Mouse (Mus musculus): ENCODE data around the gene Hsd17b14. TPM values are rescaled to one million over a fixed set of nuclear protein-coding genes. Genes with fewer than 3 reads are reported as not detected.
"Not testable (repeated sequence)": the region's sequence is repeated elsewhere in the genome, so short reads cannot be mapped to it uniquely, and the experiment has no call there.

Gene Hsd17b14
- total RNA-seq (2021) = not detected
- long read RNA-seq, experiment 1 = 0 reads
- long read RNA-seq, experiment 2, partial matches to known transcripts = 0 of 1 reads
- long read RNA-seq, experiment 2, other reads (novel, unspliced or antisense) = 1 of 1 reads

- Histone ChIP-seq H3K4me3 (no peak within 1 kb of the TSS), H3K27ac (no peak within 1 kb of the TSS)
- DNase-seq (ENCODE audit: low spot score in 2 of 2) = no peak
- no peak for TF ChIP-seq CTCF (conservative IDR thresholded peaks at IDR 0.05)
Measured at GRCm38 (mm10) chr7:45554744-45555143, at the start of gene Hsd17b14. Gene Hsd17b14, plus strand, starts transcription at chr7:45554893.

DNA sequence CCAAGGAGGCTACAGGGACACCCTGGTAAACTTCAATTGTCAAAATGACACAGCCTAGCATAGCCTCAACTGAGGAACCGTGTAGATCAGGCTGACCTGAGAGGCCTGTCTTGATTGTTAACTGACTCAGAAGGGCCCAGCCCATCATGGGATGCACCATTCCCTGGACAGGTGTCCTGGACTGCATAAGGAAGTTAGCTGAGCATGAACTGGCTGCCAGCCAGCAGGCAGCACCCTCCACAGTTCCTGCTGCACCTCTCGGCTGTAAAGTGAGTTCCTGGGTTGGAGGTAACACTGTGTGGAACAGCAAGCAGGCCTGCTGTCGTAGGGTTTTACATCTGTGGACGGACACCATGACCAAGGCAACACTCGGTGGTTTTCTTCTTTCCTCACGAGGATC lies 47.1 kb upstream of the Hsd17b14 start:
- no peak for TF ChIP-seq CTCF (conservative IDR thresholded peaks at IDR 0.05)
- no peak overlapping the region for H3K4me3 ChIP-seq
- DNase-seq (ENCODE audit: low spot score in 2 of 2) = no peak
- H3K27ac ChIP-seq = no peak overlapping the region

DNA sequence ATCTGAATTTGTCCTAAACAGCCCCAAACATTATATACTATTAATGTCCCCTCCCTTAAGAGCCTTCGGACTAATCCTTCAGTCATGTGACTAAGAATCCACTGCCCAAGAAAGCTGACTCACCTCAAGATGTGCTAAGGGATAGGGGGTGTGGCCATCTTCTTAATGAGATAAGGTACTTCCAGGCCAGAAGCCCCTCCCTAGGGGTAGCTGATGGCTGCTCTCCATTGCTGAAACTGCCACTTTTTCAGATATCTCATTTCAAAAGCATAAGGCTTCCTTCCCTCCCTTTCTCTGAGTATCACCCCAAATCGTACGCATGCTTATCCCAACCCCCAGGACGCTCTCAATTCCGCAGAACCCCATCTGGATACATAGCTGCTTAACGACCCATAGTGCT lies 46.1 kb upstream of the Hsd17b14 start:
- Histone ChIP-seq H3K27ac (no peak overlapping the region), H3K4me3 (no peak overlapping the region)
- DNase-seq (ENCODE audit: low spot score in 2 of 2) = no peak
- no peak for TF ChIP-seq CTCF (conservative IDR thresholded peaks at IDR 0.05)

GRCm38 (mm10) chr7:45509181-45509882 lies 45.4 kb upstream of the Hsd17b14 start:
- H3K4me3 ChIP-seq = peak overlapping the region; percentile 79
- no peak for DNase-seq (ENCODE audit: low spot score in 2 of 2)
- H3K27ac ChIP-seq = peak overlapping the region; percentile 90
- TF ChIP-seq CTCF (conservative IDR thresholded peaks at IDR 0.05) = no peak

DNA sequence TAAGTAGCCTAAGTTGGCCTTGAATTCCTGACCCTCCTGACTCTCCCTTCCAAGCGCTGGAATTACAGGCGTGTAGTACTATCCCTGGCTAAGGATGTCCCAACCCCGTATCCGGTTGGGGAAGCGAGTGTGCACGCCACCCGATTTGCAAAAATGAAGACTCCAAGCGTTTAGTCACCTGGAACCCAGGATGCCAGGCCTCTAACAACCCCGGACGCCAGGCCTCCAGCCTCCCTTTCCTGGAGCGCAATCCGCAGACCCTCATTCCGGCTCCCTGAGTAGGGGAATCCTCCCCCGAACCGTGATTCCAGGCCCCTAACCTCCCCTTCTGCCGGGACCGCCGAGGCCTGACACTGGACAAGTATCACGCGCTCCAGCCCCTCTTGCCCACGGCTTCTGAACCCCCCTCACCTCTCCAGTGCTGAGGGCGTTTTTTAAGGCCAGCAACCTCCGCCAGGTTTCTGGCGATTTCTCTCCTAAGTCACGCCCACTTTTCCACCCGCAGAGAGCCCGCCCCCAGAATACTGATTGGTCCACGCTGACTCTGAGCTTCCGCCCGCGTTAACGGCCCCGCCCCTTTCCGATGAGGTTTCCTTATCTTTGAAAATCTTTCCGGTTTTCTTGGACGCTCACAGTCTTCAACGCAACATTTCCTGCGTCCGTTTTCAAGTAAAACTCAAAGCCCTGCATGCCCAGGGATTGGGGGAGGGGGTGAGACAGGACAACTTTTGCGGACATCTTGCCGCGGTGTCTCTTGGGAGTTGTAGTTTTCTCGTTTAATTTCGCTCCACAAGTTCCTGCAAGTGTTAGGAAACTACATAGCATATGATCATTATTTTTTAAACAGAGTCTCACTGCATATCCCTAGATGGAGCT lies 44.5 kb upstream of the Hsd17b14 start, which contains the start of gene Nucb1:
Gene Nucb1 (minus strand): TSS at position 495 of the 876 bp plus-strand sequence.
- peak within 1 kb of the TSS; percentile 90 for H3K27ac ChIP-seq
- peak within 1 kb of the TSS; percentile 79 for H3K4me3 ChIP-seq
- DNase-seq (ENCODE audit: low spot score in 2 of 2) = peak; percentile 84 to 90
- no peak; the same call in 1 of the 2 replicates for TF ChIP-seq CTCF (conservative IDR thresholded peaks at IDR 0.05)

- no peak overlapping the region for H3K27ac ChIP-seq
- no peak overlapping the region for H3K4me3 ChIP-seq
- no peak for DNase-seq (ENCODE audit: low spot score in 2 of 2)
- 0 out of 2 replicates have a peak, but pooled peaks have one; percentile 6 for TF ChIP-seq CTCF (conservative IDR thresholded peaks at IDR 0.05)
Measured at GRCm38 (mm10) chr7:45514411-45514810, 40.3 kb upstream of the Hsd17b14 start.

- Histone ChIP-seq H3K4me3 (no peak overlapping the region), H3K27ac (no peak overlapping the region)
- TF ChIP-seq CTCF (conservative IDR thresholded peaks at IDR 0.05) = no peak
- no peak for DNase-seq (ENCODE audit: low spot score in 2 of 2)
Measured at GRCm38 (mm10) chr7:45515436-45515835, 39.3 kb upstream of the Hsd17b14 start.

DNA sequence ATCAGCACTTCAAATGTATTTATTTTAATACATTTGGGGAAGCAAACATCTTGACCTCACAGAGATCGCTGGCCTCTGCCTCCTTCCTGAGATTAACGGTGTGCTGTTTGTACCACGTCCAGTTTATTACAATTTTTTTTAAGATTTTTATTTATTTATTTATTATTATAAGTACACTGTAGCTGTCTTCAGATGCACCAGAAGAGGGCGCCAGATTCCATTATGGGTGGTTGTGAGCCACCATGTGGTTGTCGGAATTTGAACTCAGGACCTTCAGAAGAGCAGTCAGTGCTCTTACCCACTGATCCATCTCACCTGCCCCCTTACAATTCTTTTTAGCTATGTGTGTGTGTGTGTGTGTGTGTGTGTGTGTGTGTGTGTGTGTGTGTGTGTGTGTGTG lies 37.8 kb upstream of the Hsd17b14 start:
- not testable (repeated sequence) for DNase-seq (ENCODE audit: low spot score in 2 of 2); H3K27ac ChIP-seq; H3K4me3 ChIP-seq
- peak; percentile 71 for TF ChIP-seq CTCF (conservative IDR thresholded peaks at IDR 0.05)

DNA sequence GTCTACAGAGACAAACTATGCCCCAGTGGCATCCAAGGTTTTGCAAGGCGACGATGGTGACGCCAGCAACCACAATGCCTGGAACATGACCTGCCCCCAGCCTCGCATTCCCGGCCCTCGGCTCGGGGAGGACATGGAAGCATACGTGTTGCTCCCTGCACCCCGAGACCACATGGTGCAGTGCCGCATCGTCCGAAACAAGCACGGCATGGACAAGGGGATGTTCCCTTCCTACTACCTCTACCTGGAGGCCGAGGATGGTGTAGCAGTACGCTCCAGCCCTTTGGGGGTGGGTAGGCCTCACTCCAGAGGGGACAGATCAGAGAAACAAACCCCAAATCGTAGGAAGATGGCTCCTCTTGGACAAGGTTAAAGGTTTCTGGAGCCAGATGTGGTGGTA lies 36.1 kb upstream of the Hsd17b14 start:
- Histone ChIP-seq H3K4me3 (no peak overlapping the region), H3K27ac (no peak overlapping the region)
- DNase-seq (ENCODE audit: low spot score in 2 of 2) = no peak
- no peak for TF ChIP-seq CTCF (conservative IDR thresholded peaks at IDR 0.05)

- H3K4me3 ChIP-seq = no peak overlapping the region
- no peak for TF ChIP-seq CTCF (conservative IDR thresholded peaks at IDR 0.05)
- no peak overlapping the region for H3K27ac ChIP-seq
- DNase-seq (ENCODE audit: low spot score in 2 of 2) = no peak
Measured at GRCm38 (mm10) chr7:45519345-45520120, 35.2 kb upstream of the Hsd17b14 start.

GRCm38 (mm10) chr7:45520605-45521004 lies 34.1 kb upstream of the Hsd17b14 start:
- Histone ChIP-seq H3K4me3 (no peak overlapping the region), H3K27ac (no peak overlapping the region)
- TF ChIP-seq CTCF (conservative IDR thresholded peaks at IDR 0.05) = peak; percentile 15; the same call in 1 of the 2 replicates
- no peak for DNase-seq (ENCODE audit: low spot score in 2 of 2)

- DNase-seq (ENCODE audit: low spot score in 2 of 2) = peak; percentile 91 to 92
- peak overlapping the region; percentile 88 for H3K27ac ChIP-seq
- peak; percentile 62 for TF ChIP-seq CTCF (conservative IDR thresholded peaks at IDR 0.05)
Measured at GRCm38 (mm10) chr7:45521728-45522184, 32.9 kb upstream of the Hsd17b14 start.

More at GRCm38 (mm10) chr7:45521728-45522184, 32.9 kb upstream of the Hsd17b14 start:
- peak overlapping the region; percentile 73 for H3K4me3 ChIP-seq

Data from layer of hippocampus, adult 2 months (tissue).